Mouse (Mus musculus) forebrain, postnatal 0 days (tissue): ENCODE measurements around the gene Pcf11. TPM values are rescaled to one million over a fixed set of nuclear protein-coding genes. Genes with fewer than 3 reads are reported as not detected.

Source experiments
- ATAC-seq: fragments of 200-750 bp; cut with Nextera tagmentation; 2 replicates; pipeline ENCODE4 v1.8.0; 2017; ENCODE audit warnings: mild to moderate bottlenecking, moderate library complexity
- DNase-seq: peaks from one replicate; pipeline ENCODE4 v3.0.0-alpha.2; 2015
- H3K27ac ChIP-seq: fragments of 300-500 bp; sonication (generic); 2 replicates; pipeline ENCODE4 v1.5.1; 2014; ENCODE audit warnings: low read depth, mild to moderate bottlenecking, antibody characterized with exemption, low read length, moderate library complexity, mixed read lengths
- H3K27me3 ChIP-seq: fragments of 300-500 bp; sonication (generic); 2 replicates; pipeline ENCODE4 v1.6.1; 2014; ENCODE audit warnings: mild to moderate bottlenecking, low read length, mixed read lengths; ENCODE audit not compliant: insufficient read depth
- H3K36me3 ChIP-seq: fragments of 300-500 bp; sonication (generic); 2 replicates; pipeline ENCODE4 v1.6.1; 2014; ENCODE audit warnings: mild to moderate bottlenecking, moderate library complexity; ENCODE audit not compliant: insufficient read depth
- H3K4me1 ChIP-seq: fragments of 300-500 bp; sonication (generic); 2 replicates; pipeline ENCODE4 v1.6.1; 2014; ENCODE audit warnings: antibody characterized with exemption; ENCODE audit not compliant: insufficient read depth
- H3K4me2 ChIP-seq: fragments of 300-500 bp; sonication (generic); 2 replicates; pipeline ENCODE4 v1.6.1; 2014; ENCODE audit warnings: low read depth, mild to moderate bottlenecking, moderate library complexity
- H3K4me3 ChIP-seq: fragments of 300-500 bp; sonication (generic); 2 replicates; pipeline ENCODE4 v1.5.1; 2014; ENCODE audit warnings: low read depth, low read length, mixed read lengths
- H3K9ac ChIP-seq: fragments of 300-500 bp; sonication (generic); 2 replicates; pipeline ENCODE4 v1.6.1; 2014; ENCODE audit warnings: mild to moderate bottlenecking
- H3K9me3 ChIP-seq: fragments of 300-500 bp; sonication (generic); 2 replicates; pipeline ENCODE4 v1.6.1; 2016; ENCODE audit warnings: low read length
- CTCF ChIP-seq: sonication (generic); IDR thresholded peaks from 2 replicates; pipeline ENCODE4 v1.5.1; 2016; ENCODE audit warnings: antibody characterized with exemption, control low read depth, low read depth
- WGBS: fragments of 180-500 bp; shearing (Covaris S2); extraction: QIAGEN DNeasy Blood & Tissue Kit; methylation state at CpG from one replicate; pipeline ENCODE4 v1.1.7; 2014; 5-methylcytosine and 5-hydroxymethylcytosine counted together
- polyA plus RNA-seq: library from polyadenylated mRNA; unstranded; fragments of >200 nt; fragmentation: Nextera tagmentation; extraction: Ambion mirVana; gene quantifications from 2 replicates; pipeline ENCODE4 v1.2.1, GENCODE M21; 2015
- total RNA-seq: library from RNA; depleted of rRNA; stranded (reverse); fragments of >200 nt; gene quantifications from 2 replicates; pipeline ENCODE4 v1.2.3, GENCODE M21; 2014

Gene Pcf11
- total and polyA plus RNA-seq, 2 experiments from 2014 or later = 14.3 to 52.5 TPM

DNA sequence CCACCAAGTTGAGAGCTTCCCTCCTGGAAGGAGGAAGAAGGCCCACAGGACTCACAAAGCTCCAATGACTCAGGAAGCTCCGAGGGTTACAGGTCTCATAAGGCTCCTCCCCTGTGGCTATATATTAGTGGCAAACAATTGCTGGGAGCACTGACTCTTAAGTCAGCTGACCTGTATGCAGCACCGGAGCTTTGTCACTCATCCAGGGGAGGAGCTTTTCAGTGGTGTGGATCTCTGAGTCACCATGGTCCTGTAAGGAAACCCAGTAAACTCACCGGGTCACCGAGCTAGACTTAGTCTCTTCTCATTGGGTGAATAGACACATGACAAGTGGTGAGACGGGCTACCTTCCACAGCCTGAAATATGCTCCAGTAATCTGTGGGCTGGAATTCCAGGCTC is 29.0 kb upstream of the Pcf11 start:
- no peak for TF ChIP-seq CTCF
- Histone ChIP-seq H3K4me1 (no peaks in the 10 kb centered on the region), H3K4me2 (no peak overlapping the region), H3K27me3 (no peaks in the 10 kb centered on the region), H3K9ac (no peak overlapping the region), H3K27ac (no peak overlapping the region), H3K36me3 (no peaks in the 10 kb centered on the region), H3K4me3 (no peak overlapping the region), H3K9me3 (no peaks in the 10 kb centered on the region)
- no peak for ATAC-seq
- WGBS = 84% methylated on average over 5 of the region's 5 CpGs
- no peak for DNase-seq

GRCm38 (mm10) chr7:92696395-92696794 is 26.7 kb upstream of the Pcf11 start:
- Histone ChIP-seq H3K4me1 (no peaks in the 10 kb centered on the region), H3K9me3 (no peaks in the 10 kb centered on the region), H3K27me3 (no peaks in the 10 kb centered on the region), H3K27ac (no peak overlapping the region), H3K36me3 (no peaks in the 10 kb centered on the region), H3K9ac (no peak overlapping the region), H3K4me2 (no peak overlapping the region), H3K4me3 (no peak overlapping the region)
- DNase-seq (no peak), ATAC-seq (0 out of 2 replicates have a peak, but pooled peaks have one; percentile 34)
- WGBS = 77% methylated on average over 3 of the region's 3 CpGs
- TF ChIP-seq CTCF = no peak

- Histone ChIP-seq H3K27ac (no peak overlapping the region), H3K9me3 (no peaks in the 10 kb centered on the region), H3K4me3 (no peak overlapping the region), H3K9ac (no peak overlapping the region), H3K27me3 (no peaks in the 10 kb centered on the region), H3K4me1 (no peaks in the 10 kb centered on the region), H3K4me2 (no peak overlapping the region), H3K36me3 (no peaks in the 10 kb centered on the region)
- 76% methylated on average over 2 of the region's 2 CpGs for WGBS
- ATAC-seq = no peak
- no peak for TF ChIP-seq CTCF
- no peak for DNase-seq
Observed at GRCm38 (mm10) chr7:92689101-92689500, 19.4 kb upstream of the Pcf11 start.

GRCm38 (mm10) chr7:92688299-92688669 is 18.6 kb upstream of the Pcf11 start:
- H3K4me2 ChIP-seq = no peak overlapping the region
- H3K27ac ChIP-seq = no peak overlapping the region
- no peaks in the 10 kb centered on the region for H3K9me3 ChIP-seq
- no peak overlapping the region for H3K4me3 ChIP-seq
- ATAC-seq (no peak), DNase-seq (no peak)
- 62% methylated on average over 2 of the region's 2 CpGs for WGBS
- no peaks in the 10 kb centered on the region for H3K36me3 ChIP-seq
- H3K27me3 ChIP-seq = no peaks in the 10 kb centered on the region
- no peaks in the 10 kb centered on the region for H3K4me1 ChIP-seq
- no peak for TF ChIP-seq CTCF
- H3K9ac ChIP-seq = no peak overlapping the region

DNA sequence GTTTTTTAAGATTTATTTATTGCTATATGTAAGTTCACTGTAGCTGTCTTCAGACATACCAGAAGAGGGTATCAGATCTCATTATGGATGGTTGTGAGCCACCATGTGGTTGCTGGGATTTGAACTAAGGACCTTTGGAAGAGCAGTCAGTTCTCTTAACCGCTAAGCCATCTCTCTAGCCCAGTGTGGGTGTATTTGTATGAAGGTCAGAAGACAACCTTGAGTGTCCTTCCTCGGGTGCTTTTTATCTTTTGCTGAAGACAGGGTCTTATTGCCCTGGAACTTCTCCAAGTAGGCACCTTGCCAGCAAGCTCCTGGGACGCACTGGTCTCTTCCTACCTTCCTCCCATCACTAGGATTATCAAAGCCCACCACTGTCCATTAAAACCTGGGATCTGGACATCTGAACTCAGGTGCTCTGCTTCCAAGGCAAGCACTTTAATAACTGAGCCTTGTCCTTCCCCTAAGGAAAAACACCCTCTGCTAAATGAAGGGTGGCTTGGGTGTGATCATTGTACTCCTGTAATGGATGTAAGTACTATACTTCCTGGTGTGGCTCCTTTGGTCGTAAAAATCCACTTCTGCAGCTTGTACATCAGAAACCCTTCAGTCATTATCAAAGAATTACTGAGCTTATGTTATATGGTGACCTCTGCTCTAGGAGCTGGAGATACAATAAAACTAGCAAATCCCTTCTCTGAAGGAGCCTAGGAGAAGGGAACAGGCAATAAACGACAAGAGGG is 18.0 kb upstream of the Pcf11 start:
- Histone ChIP-seq H3K36me3 (no peaks in the 10 kb centered on the region), H3K4me3 (no peak overlapping the region), H3K27ac (no peak overlapping the region), H3K9me3 (no peaks in the 10 kb centered on the region), H3K4me2 (no peak overlapping the region), H3K27me3 (no peaks in the 10 kb centered on the region), H3K4me1 (no peaks in the 10 kb centered on the region), H3K9ac (no peak overlapping the region)
- WGBS = 61% methylated on average over 5 of the region's 5 CpGs
- DNase-seq (no peak), ATAC-seq (no peak)
- no peak for TF ChIP-seq CTCF

- TF ChIP-seq CTCF = no peak
- 86% methylated on average over 4 of the region's 4 CpGs for WGBS
- no peak for DNase-seq
- H3K4me3 ChIP-seq = no peak overlapping the region
- no peak for ATAC-seq
- H3K9me3 ChIP-seq = no peaks in the 10 kb centered on the region
- H3K9ac ChIP-seq = no peak overlapping the region
- no peak overlapping the region for H3K4me2 ChIP-seq
- H3K36me3 ChIP-seq = no peaks in the 10 kb centered on the region
- H3K27me3 ChIP-seq = no peaks in the 10 kb centered on the region
- H3K4me1 ChIP-seq = no peaks in the 10 kb centered on the region
- H3K27ac ChIP-seq = no peak overlapping the region
Observed at GRCm38 (mm10) chr7:92677346-92677745, 7.6 kb upstream of the Pcf11 start.

- H3K4me3 ChIP-seq = no peak overlapping the region
- H3K4me2 ChIP-seq = no peak overlapping the region
- ATAC-seq (no peak), DNase-seq (no peak)
- H3K27ac ChIP-seq = no peak overlapping the region
- H3K36me3 ChIP-seq = no peaks in the 10 kb centered on the region
- 89% methylated on average over 3 of the region's 3 CpGs for whole genome bisulfite sequencing
- no peaks in the 10 kb centered on the region for H3K27me3 ChIP-seq
- H3K9ac ChIP-seq = no peak overlapping the region
- H3K9me3 ChIP-seq = no peaks in the 10 kb centered on the region
- TF ChIP-seq CTCF = no peak
- no peaks in the 10 kb centered on the region for H3K4me1 ChIP-seq
Observed at GRCm38 (mm10) chr7:92675131-92675530, 5.4 kb upstream of the Pcf11 start.
